Mouse (Mus musculus): ENCODE results near the gene Mill1. TPM values are rescaled to one million over a fixed set of nuclear protein-coding genes. Genes with fewer than 3 reads are reported as not detected.

Mill1 gene
- not detected for polyA plus RNA-seq (2017; shearing (Covaris generic))

DNA sequence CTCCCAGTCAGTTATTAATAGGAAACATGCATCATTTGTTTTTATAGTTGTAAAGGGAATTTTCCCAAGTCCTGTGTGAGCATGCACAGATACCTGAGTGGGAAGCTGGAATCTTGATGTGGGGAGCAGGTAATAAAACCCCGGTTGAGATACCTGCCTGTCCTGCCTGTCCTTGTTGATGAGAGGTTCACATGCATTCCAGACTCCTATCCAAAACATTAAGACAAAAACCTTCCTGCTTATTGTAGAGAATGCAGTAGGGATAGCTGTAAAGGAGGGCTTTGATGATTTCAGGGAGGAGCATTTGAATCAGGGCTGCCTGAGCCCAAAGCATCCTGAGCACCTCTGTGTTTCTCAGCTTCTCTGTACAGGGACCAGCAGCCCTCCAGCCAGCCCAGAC lies at the start of gene Mill1:
Gene Mill1 (plus strand): TSS at position 301 of the 400 bp plus-strand sequence.

Other genes with a start within 250 kb of the Mill1 start
- gene Ceacam13, start 235.5 kb upstream of the Mill1 start, polyA plus RNA-seq (2017; shearing (Covaris generic)) = not detected
- not detected for gene Ceacam12, start 179.4 kb upstream of the Mill1 start, polyA plus RNA-seq (2017; shearing (Covaris generic))
- not detected for gene Igfl3, start 68.9 kb upstream of the Mill1 start, polyA plus RNA-seq (2017; shearing (Covaris generic))
- not detected for gene Psg18, start 109.7 kb downstream of the Mill1 start, polyA plus RNA-seq (2017; shearing (Covaris generic))
- not detected for gene Psg28, start 186.7 kb downstream of the Mill1 start, polyA plus RNA-seq (2017; shearing (Covaris generic))
- not detected for gene Psg26, start 238.8 kb downstream of the Mill1 start, polyA plus RNA-seq (2017; shearing (Covaris generic))

Data from activated CD4-positive, CD25-positive, alpha-beta regulatory T cell, adult 9 weeks (primary cell).